Mouse (Mus musculus): ENCODE data around the gene Eif4e2.

Gene Eif4e2

GRCm38 (mm10) chr1:87213735-87214704 lies at the start of gene Eif4e2:
Gene Eif4e2, plus strand, starts transcription at chr1:87213914.
- peak; percentile 91 to 96 for DNase-seq (ENCODE audit: low spot score in 2 of 2)

- DNase-seq (ENCODE audit: low spot score in 2 of 2) = no peak
These were observed 49.4 kb upstream of the Eif4e2 start for GRCm38 (mm10) chr1:87164164-87164795.

DNA sequence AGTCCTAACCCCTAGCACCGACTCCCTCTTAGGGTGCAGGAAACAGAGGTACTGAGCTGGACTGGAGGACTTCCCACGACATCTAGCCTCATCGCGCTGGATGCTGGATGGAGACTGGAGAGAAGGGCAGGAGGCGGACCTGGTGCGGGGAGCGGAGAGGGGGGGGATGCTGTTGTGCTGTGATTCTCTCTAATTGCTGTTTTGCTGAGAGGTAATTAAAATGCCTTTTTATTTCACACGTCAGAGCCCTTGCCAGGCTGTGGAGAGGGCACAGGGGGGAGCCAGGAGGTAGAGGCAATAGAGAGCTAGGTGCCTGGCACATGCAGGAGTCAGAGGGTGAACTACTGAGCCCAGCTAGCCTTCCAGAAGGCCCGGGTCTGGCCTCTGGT lies 48.9 kb upstream of the Eif4e2 start:
- no peak for DNase-seq (ENCODE audit: low spot score in 2 of 2)

DNA sequence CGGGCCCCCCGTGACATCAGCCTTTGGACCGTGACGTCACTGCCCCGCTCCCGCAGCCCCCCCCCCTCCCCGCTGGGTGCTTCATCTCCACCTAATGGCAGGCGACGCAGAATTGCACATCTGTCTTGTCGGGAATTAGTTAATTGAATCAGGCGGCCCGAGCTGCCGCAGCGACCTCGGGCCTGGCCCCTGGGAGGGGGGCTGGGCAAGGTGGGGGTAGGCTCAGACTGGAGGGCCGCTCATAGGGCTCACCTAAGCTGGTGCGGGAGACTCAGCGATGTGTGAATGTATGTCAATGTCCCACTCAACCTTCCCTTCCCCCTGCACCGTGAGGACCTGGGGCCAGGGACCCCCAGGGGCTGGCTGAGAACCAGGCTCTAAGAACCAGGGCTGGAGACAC lies 43.3 kb upstream of the Eif4e2 start:
- no peak for DNase-seq (ENCODE audit: low spot score in 2 of 2)

DNA sequence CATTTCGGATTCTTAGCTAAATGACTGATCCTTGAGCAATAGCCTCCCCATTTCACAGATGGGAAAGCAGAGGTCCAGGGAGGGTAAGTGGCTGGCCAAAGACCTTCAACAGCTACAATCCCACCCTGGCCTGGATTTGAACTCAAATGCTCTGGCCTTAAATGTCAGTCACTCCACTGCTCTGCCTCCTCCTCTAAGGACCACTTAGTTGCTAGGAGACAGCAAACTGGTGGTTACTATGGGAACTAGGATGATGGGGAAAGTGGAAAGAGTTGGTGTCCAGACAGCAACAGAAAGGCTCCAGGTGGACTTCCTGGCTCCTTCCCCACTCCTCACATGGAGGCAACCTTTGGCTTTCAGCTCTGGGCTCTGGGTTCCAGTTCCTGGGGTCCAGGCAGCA lies 42.4 kb upstream of the Eif4e2 start:
- DNase-seq (ENCODE audit: low spot score in 2 of 2) = no peak

DNA sequence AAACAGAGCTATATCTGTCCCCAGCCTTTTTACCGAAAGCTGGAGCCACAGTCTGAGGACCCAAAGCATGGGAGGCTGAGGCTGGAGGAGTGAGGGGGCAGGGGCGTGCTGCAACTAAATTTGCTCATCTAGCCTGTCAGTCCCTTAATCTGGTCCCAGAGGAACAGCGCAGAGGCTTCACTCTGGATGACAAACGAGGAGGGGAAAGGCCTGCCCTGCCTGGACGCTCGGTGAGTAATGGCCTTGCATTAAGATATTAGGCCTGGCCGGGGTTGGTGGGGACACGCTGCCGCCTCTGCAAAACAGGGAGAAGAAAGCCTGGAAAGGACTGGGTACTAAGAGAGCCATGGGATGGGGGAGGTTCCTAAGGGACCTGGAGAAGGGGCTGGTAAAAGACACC lies 41.4 kb upstream of the Eif4e2 start:
- DNase-seq (ENCODE audit: low spot score in 2 of 2) = no peak

DNA sequence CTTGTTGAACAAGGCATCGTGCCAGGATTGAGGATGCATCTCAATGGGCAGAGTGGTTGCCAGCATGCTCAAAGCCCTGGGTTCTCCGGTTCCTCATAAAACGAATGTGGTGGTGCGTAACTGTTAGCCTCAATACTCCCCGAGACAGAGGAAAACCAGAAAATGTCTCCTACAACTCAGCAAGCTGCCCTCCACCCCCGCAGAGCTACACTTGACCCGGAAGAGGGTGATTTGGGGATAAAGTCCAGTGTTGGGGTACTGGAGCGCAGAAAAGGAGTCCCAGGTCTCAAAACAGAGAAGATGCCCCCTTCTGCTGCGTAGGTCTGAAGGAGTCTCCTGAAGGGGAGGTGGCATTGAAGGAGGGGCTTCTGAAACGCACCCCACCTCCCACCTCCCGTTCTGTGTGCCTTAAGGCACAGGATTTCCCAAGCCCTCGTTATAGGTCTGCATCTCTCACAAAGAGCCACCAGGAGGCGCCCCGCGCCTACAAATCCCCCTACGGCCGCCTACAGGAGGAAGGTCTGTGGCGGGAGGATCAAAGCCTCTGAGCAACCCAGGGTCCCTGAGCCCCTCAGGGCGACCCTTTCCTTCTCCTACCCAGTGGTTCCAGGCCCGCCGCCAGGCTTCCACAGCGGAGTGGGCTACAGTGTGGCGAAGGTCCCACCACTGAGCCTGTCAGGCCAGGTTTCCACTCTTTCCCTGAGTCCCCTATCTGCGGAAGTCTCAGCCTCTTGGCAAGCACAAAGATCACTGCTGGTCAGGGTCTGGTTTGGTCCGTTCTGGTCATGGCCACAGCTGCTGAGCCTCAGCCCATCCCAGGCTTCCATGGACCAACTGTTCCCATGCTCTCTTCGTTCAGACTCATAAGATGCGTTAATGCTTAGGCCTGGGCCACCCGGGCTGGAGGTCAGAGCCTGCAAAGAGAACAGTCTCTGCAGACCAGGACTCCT lies 39.4 kb upstream of the Eif4e2 start:
- DNase-seq (ENCODE audit: low spot score in 2 of 2) = peak in 1 of 2 experiments; percentile 63

- peak; percentile 65 to 81 for DNase-seq (ENCODE audit: low spot score in 2 of 2)
These were observed 37.8 kb upstream of the Eif4e2 start for GRCm38 (mm10) chr1:87175852-87176292.

DNA sequence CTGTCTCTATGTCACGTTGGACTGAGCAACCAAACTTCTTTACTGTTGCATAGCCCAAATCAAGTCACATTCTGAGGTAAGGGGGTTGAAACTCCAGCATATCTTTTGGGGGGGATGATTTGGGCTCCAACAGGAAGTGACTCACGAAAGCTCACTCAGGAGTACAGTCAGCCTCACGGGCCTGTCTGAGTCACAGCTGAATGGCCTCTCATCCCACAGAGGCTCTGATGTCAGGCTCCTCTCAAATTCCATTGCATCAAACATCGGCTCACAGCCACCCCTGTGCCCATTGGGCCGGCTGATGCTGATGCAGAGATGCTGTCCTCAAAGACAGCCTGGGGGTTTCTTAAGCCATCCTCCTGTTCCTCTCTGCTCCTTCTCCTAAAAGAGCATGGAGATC lies 32.8 kb upstream of the Eif4e2 start:
- no peak for DNase-seq (ENCODE audit: low spot score in 2 of 2)

- no peak for DNase-seq (ENCODE audit: low spot score in 2 of 2)
These were observed 30.7 kb upstream of the Eif4e2 start, which contains the start of gene Prss56 for GRCm38 (mm10) chr1:87183013-87183412. Gene Prss56, plus strand, starts transcription at chr1:87183313.

- no peak for DNase-seq (ENCODE audit: low spot score in 2 of 2)
These were observed 29.5 kb upstream of the Eif4e2 start for GRCm38 (mm10) chr1:87183998-87184750.

GRCm38 (mm10) chr1:87184751-87185139 lies 29.0 kb upstream of the Eif4e2 start:
- DNase-seq (ENCODE audit: low spot score in 2 of 2) = peak; percentile 48 to 72

DNA sequence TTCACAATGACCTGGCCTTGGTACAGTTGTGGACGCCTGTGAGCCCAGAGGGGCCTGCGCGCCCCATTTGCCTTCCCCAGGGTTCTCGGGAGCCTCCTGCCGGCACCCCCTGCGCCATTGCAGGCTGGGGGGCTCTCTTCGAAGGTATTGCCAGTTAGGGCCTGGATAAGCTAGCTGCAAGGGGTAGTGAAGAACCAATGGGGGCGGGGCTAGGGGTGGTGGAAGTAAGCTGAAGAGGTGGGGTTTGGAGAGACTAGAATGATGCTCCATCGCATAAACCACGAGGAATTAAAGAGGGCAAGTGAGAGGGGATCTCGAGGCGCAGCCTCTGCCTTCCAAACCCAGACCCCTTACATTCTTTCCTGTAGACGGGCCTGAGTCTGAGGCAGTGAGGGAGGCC lies 28.2 kb upstream of the Eif4e2 start:
- no peak for DNase-seq (ENCODE audit: low spot score in 2 of 2)

GRCm38 (mm10) chr1:87186261-87187036 lies 27.3 kb upstream of the Eif4e2 start:
- no peak for DNase-seq (ENCODE audit: low spot score in 2 of 2)

- DNase-seq (ENCODE audit: low spot score in 2 of 2) = peak; percentile 45 to 76
These were observed 26.7 kb upstream of the Eif4e2 start for GRCm38 (mm10) chr1:87187037-87187355.

GRCm38 (mm10) chr1:87190429-87190828 lies 23.3 kb upstream of the Eif4e2 start, which contains the start of gene Chrnd:
Gene Chrnd, plus strand, starts transcription at chr1:87190607.
- no peak for DNase-seq (ENCODE audit: low spot score in 2 of 2)

- DNase-seq (ENCODE audit: low spot score in 2 of 2) = peak in 1 of 2 experiments; percentile 59
These were observed 16.4 kb upstream of the Eif4e2 start for GRCm38 (mm10) chr1:87197296-87197695.

GRCm38 (mm10) chr1:87198119-87199065 lies 15.3 kb upstream of the Eif4e2 start:
- peak in 1 of 2 experiments; percentile 58 for DNase-seq (ENCODE audit: low spot score in 2 of 2)

DNA sequence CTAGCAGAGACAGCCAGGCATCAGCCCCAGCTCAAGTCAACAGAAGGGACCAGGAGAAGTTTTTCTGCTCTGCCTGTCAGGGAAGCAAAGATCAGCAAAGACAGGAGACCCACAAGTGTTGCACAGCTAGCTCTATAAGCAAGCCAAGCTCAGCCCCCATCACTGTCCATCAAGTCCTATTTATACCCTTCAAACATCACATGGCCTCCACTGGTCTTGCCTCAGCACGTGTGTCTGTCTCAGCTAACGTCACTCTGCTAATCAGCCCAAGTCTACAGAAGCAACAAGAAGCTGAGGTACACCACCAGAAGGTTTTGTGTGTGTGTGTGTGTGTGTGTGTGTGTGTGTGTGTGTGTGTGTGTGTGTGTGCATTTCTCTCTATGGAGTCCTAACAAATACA lies 12.9 kb upstream of the Eif4e2 start:
- no peak for DNase-seq (ENCODE audit: low spot score in 2 of 2)

Data from urinary bladder, postnatal 4 days (tissue).